ENCODE assay signal across 8 mouse cellular contexts in the genomic region with DNA sequence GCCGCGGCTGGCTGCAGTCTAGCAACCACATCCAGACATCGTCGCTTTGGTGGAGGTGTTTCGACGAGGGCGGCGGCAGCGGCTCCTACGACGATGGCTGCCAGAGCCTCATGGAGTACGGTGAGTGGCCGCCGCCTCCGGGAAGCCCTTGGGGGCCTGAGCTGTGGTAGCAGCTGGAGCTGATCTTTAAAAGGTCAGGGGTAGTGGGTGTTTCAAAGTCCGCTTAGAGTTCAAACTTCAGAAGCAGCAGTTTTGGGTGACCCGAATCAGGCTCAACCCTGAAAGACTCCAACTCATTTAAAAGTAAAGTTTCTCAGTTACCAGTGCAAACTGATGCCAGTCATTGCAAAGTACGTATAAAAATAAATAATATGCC. TPM values are rescaled to one million over a fixed set of nuclear protein-coding genes. Genes with fewer than 3 reads are reported as not detected.
DNase-seq lines count a peak whose midpoint lies in the region; ATAC-seq lines count a peak whose summit lies in the region.
"Had no signal": no experiment of that assay in that cellular context is flagged by ENCODE, and none has a peak within 500 bp of the region (broad histone marks: within the 10 kb centered on the region; RNA-seq: fewer than 3 reads in every experiment).

No protein-coding gene starts in this region.

- H3K4me2 ChIP-seq in forebrain, embryonic 16.5 days (ENCODE audit: low read length): peak overlapping the region; percentile 97
- peak overlapping the region; percentile 88 for H3K4me2 ChIP-seq in limb, embryonic 11.5 days (ENCODE audit: low read depth, severe bottlenecking)
- H3K4me2 ChIP-seq in stomach, embryonic 14.5 days (replicated peaks; ENCODE audit: low read depth, low read length): peak overlapping the region; percentile 71

- 6% methylated on average over 18 of the region's 18 CpGs for WGBS in forebrain, embryonic 16.5 days
- WGBS in limb, embryonic 11.5 days: 5% methylated on average over 18 of the region's 18 CpGs
- WGBS in stomach, embryonic 14.5 days: 6% methylated on average over 18 of the region's 18 CpGs

- H3K36me3 ChIP-seq in forebrain, embryonic 16.5 days (ENCODE audit: control insufficient read depth, insufficient read depth): no peaks in the 10 kb centered on the region
- H3K36me3 ChIP-seq in limb, embryonic 11.5 days (ENCODE audit: control insufficient read depth, insufficient read depth, low read length): no peaks in the 10 kb centered on the region
- no peaks in the 10 kb centered on the region for H3K36me3 ChIP-seq in stomach, embryonic 14.5 days (ENCODE audit: control insufficient read depth, insufficient read depth, low read length)

- H3K4me1 ChIP-seq in forebrain, embryonic 16.5 days (replicated peaks; ENCODE audit: control insufficient read depth, insufficient read depth, low read length): peaks cover 9% of the 10 kb centered on the region
- H3K4me1 ChIP-seq in limb, embryonic 11.5 days (ENCODE audit: control insufficient read depth, insufficient read depth, low read length): 0 out of 2 replicates have a peak, but pooled peaks cover 4% of the 10 kb centered on the region
- 0 out of 2 replicates have a peak, but pooled peaks cover 4% of the 10 kb centered on the region for H3K4me1 ChIP-seq in stomach, embryonic 14.5 days (ENCODE audit: control insufficient read depth, insufficient read depth, low read length)

- peak overlapping the region; percentile 56 for H3K4me3 ChIP-seq in forebrain, embryonic 16.5 days (replicated peaks; ENCODE audit: low read length)
- H3K4me3 ChIP-seq in limb, embryonic 11.5 days (ENCODE audit: low read depth, low read length): peak overlapping the region; percentile 50
- H3K4me3 ChIP-seq in stomach, embryonic 14.5 days (ENCODE audit: low read depth, low read length): peak overlapping the region; percentile 51

- H3K27ac ChIP-seq in forebrain, embryonic 16.5 days (ENCODE audit: low read length): no peak overlapping the region
- no peak overlapping the region for H3K27ac ChIP-seq in limb, embryonic 11.5 days (replicated peaks; ENCODE audit: low read depth, low read length)
- peak overlapping the region; percentile 77 for H3K27ac ChIP-seq in stomach, embryonic 14.5 days (ENCODE audit: low read length)
- H3K27ac ChIP-seq: macrophage had no signal

- peak; percentile 13 for DNase-seq in right cerebral cortex, adult 18-20 months
- no peak for DNase-seq in right cerebral cortex, postnatal 36 days (ENCODE audit: low spot score in 2 of 2)
- no peak for DNase-seq in limb, embryonic 11.5 days (ENCODE audit: low spot score)
- no peak for DNase-seq in thymus, postnatal 36 days
- no peak for DNase-seq in B cell, adult 2 months

- H3K9me3 ChIP-seq in forebrain, embryonic 16.5 days (ENCODE audit: control insufficient read depth, low read length): no peaks in the 10 kb centered on the region
- no peaks in the 10 kb centered on the region for H3K9me3 ChIP-seq in limb, embryonic 11.5 days (ENCODE audit: control insufficient read depth, low read length)
- no peaks in the 10 kb centered on the region for H3K9me3 ChIP-seq in stomach, embryonic 14.5 days (ENCODE audit: control insufficient read depth, low read depth, low read length)

- H3K27me3 ChIP-seq in forebrain, embryonic 16.5 days (replicated peaks; ENCODE audit: control insufficient read depth, insufficient read depth, low read length): peaks cover 15% of the 10 kb centered on the region
- peaks cover 24% of the 10 kb centered on the region for H3K27me3 ChIP-seq in limb, embryonic 11.5 days (ENCODE audit: control insufficient read depth, insufficient read depth, low read length)
- 0 out of 2 replicates have a peak, but pooled peaks cover 5% of the 10 kb centered on the region for H3K27me3 ChIP-seq in stomach, embryonic 14.5 days (ENCODE audit: control insufficient read depth, insufficient read depth, low read length)

- no peak; the same call in 1 of the 2 replicates for ATAC-seq in forebrain, embryonic 16.5 days
- ATAC-seq in limb, embryonic 11.5 days (ENCODE audit: insufficient number of reproducible peaks, low FRiP score, low TSS enrichment, low read depth): no peak
- ATAC-seq in stomach, embryonic 14.5 days (ENCODE audit: insufficient number of reproducible peaks, insufficient read depth, low FRiP score, low read depth): no peak

- peak overlapping the region; percentile 59 for H3K9ac ChIP-seq in forebrain, embryonic 16.5 days (replicated peaks; ENCODE audit: low read depth, low read length)
- H3K9ac ChIP-seq in limb, embryonic 11.5 days (ENCODE audit: low read length): peak overlapping the region; percentile 37
- H3K9ac ChIP-seq in stomach, embryonic 14.5 days (replicated peaks; ENCODE audit: low read depth, low read length): peak overlapping the region; percentile 39; the same call in 1 of the 2 replicates

RNA-seq across cellular contexts. Expression of a gene that starts 0.5 kb away (rescaled TPM):
- polyA plus RNA-seq in forebrain, embryonic 16.5 days (2015; fragmentation: Nextera tagmentation; extraction: Ambion mirVana): 5.4 and 7.1 TPM in 2 replicates
- 41.1 and 43.3 TPM in 2 replicates for polyA plus RNA-seq in limb, embryonic 11.5 days (2014; fragmentation: Nextera tagmentation; extraction: Ambion mirVana)
- polyA plus RNA-seq in stomach, embryonic 14.5 days (2014; fragmentation: Nextera tagmentation; extraction: Ambion mirVana): 195 and 211 TPM in 2 replicates
- polyA plus RNA-seq: macrophage had no signal

RNA-seq across cellular contexts. Expression of a gene that starts 58.7 kb away (rescaled TPM):
- 0.21 and 0.23 TPM in 2 replicates for polyA plus RNA-seq in forebrain, embryonic 16.5 days (2015; fragmentation: Nextera tagmentation; extraction: Ambion mirVana)
- polyA plus RNA-seq in limb, embryonic 11.5 days (2014; fragmentation: Nextera tagmentation; extraction: Ambion mirVana): not detected in 2 replicates
- polyA plus RNA-seq in stomach, embryonic 14.5 days (2014; fragmentation: Nextera tagmentation; extraction: Ambion mirVana): not detected in 2 replicates
- polyA plus RNA-seq: macrophage had no signal
